Mouse (Mus musculus) heart, embryonic 16.5 days (tissue): ENCODE results near the gene Tub. TPM values are rescaled to one million over a fixed set of nuclear protein-coding genes. Genes with fewer than 3 reads are reported as not detected.

Experiments
- ATAC-seq: fragments of 200-750 bp; cut with Nextera tagmentation; replicated peaks from 2 replicates; pipeline ENCODE4 v1.8.0; 2017; ENCODE audit warnings: moderate number of reproducible peaks; ENCODE audit not compliant: insufficient read depth, low FRiP score; ENCODE audit errors: extremely low read depth
- H3K27ac ChIP-seq: fragments of 300-500 bp; sonication (generic); 2 replicates; pipeline ENCODE4 v1.5.1; 2014; ENCODE audit warnings: mild to moderate bottlenecking, low read length, control low read depth, moderate library complexity
- H3K27me3 ChIP-seq: fragments of 300-500 bp; sonication (generic); 2 replicates; pipeline ENCODE4 v1.6.1; 2014; ENCODE audit warnings: low read length, mixed read lengths; ENCODE audit not compliant: control insufficient read depth, insufficient read depth
- H3K36me3 ChIP-seq: fragments of 300-500 bp; sonication (generic); 2 replicates; pipeline ENCODE4 v1.6.1; 2014; ENCODE audit not compliant: control insufficient read depth, insufficient read depth
- H3K4me1 ChIP-seq: fragments of 300-500 bp; sonication (generic); 2 replicates; pipeline ENCODE4 v1.6.1; 2014; ENCODE audit warnings: low read length, mixed read lengths; ENCODE audit not compliant: control insufficient read depth, insufficient read depth
- H3K4me2 ChIP-seq: fragments of 300-500 bp; sonication (generic); 2 replicates; pipeline ENCODE4 v1.6.1; 2014; ENCODE audit warnings: low read depth, mild to moderate bottlenecking, control low read depth, low read length
- H3K4me3 ChIP-seq: fragments of 300-500 bp; sonication (generic); 2 replicates; pipeline ENCODE4 v1.5.1; 2014; ENCODE audit warnings: mild to moderate bottlenecking, control low read depth, low read length
- H3K9ac ChIP-seq: fragments of 300-500 bp; sonication (generic); 2 replicates; pipeline ENCODE4 v1.6.1; 2014; ENCODE audit warnings: low read length, control low read depth
- H3K9me3 ChIP-seq: fragments of 300-500 bp; sonication (generic); replicated peaks from 2 replicates; pipeline ENCODE4 v1.6.1; 2016; ENCODE audit warnings: low read length; ENCODE audit not compliant: control insufficient read depth
- WGBS: fragments of 180-500 bp; shearing (Covaris S2); extraction: QIAGEN DNeasy Blood & Tissue Kit; methylation state at CpG from one replicate; pipeline ENCODE4 v1.1.7; 2014; 5-methylcytosine and 5-hydroxymethylcytosine counted together
- polyA plus RNA-seq: library from polyadenylated mRNA; unstranded; fragments of >200 nt; fragmentation: Nextera tagmentation; extraction: Ambion mirVana; gene quantifications from 2 replicates; pipeline ENCODE4 v1.2.1, GENCODE M21; 2015

Gene Tub
- 0.76 and 0.89 TPM in 2 replicates for polyA plus RNA-seq

- H3K4me1 ChIP-seq, result peaks cover 10% of the 10 kb centered on the region
- 1% methylated on average over 42 of the region's 44 CpGs for WGBS
- no peaks in the 10 kb centered on the region for H3K9me3 ChIP-seq
- H3K9ac ChIP-seq, result peak within 1 kb of the TSS; percentile 2; the same call in 1 of the 2 replicates
- H3K27ac ChIP-seq, result no peak within 1 kb of the TSS
- no peaks in the 10 kb centered on the region for H3K36me3 ChIP-seq
- peaks cover 46% of the 10 kb centered on the region for H3K27me3 ChIP-seq
- peak within 1 kb of the TSS; percentile 67 for H3K4me2 ChIP-seq
- peak; percentile 49 for ATAC-seq
- H3K4me3 ChIP-seq, result peak within 1 kb of the TSS; percentile 51
Observed at GRCm38 (mm10) chr7:108950312-108950761, at the start of gene Tub. TSS of gene Tub (plus strand) at chr7:108950338.

DNA sequence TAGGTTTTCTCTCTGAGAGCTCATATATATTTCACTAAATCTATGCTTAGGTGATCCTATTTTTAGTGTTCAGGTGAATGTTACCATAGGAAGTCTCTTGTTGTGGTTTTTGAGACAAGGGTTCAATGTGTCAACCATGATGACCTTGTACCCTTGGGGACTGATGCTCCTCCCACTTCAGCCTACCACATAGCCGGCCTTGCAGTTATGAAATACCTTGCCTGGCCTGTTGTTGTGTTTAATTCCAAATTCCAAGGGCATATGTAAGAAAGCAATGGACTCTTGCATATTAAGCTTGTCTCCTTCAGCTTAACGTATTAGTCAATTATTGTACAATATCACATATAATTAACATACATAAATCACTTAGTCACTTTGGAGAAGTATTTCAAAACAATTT, 46.2 kb upstream of the Tub start:
- Histone ChIP-seq H3K4me2 (no peak overlapping the region), H3K4me1 (no peaks in the 10 kb centered on the region), H3K36me3 (no peaks in the 10 kb centered on the region), H3K9ac (no peak overlapping the region), H3K27ac (no peak overlapping the region), H3K4me3 (no peak overlapping the region), H3K9me3 (no peaks in the 10 kb centered on the region), H3K27me3 (no peaks in the 10 kb centered on the region)
- no peak for ATAC-seq
- 72% methylated on average over 2 of the region's 2 CpGs for WGBS

- Histone ChIP-seq H3K4me2 (no peak overlapping the region), H3K4me1 (0 out of 2 replicates have a peak, but pooled peaks cover 2% of the 10 kb centered on the region), H3K36me3 (peaks cover 14% of the 10 kb centered on the region), H3K27ac (no peak overlapping the region), H3K4me3 (no peak overlapping the region), H3K9me3 (no peaks in the 10 kb centered on the region), H3K9ac (no peak overlapping the region), H3K27me3 (no peaks in the 10 kb centered on the region)
- ATAC-seq, result no peak
- WGBS, result 53% methylated on average over 4 of the region's 4 CpGs
Observed at GRCm38 (mm10) chr7:108927043-108927442, 23.1 kb upstream of the Tub start.

DNA sequence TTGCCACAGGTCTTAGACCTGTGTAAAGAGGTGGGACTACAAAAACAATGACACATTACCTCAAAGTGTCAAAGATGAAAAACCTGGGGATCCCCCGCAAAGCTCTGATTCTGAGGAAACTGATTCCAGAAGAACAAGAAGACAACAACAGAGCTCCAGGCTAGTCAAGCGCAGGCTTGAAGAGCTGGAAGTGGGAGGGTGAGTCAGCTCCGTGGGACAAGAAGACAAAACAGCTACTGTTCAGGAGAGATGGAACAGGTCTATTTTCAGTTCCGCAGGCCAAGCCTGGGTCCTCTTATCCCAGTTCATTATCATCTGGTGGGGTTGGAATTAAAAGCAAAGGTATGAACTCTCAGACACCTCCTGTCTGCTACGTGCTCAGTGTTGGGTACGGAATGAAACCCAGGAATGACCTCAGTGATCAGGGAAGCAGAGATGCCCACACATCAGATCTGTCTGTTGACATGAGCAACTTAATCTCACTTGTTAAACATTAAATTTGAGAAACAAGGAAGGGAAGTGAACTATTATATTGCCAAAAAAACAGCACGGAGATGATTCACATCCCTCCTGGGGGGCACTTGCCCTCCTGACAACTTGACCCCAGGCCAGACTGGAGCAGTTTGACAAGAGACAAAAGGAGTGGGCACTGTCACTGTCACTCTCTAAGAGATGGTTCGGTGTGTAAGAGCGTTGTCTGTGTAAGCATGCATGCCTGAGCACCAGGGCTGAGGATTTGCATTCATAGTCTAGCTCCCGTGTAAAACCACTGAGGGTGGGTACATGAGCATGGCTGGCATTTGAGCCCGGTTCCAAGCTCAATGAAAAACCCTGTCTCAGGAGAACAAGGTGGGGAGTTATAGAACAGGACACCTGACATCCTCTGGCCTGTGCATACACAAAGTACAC, 21.6 kb upstream of the Tub start:
- no peaks in the 10 kb centered on the region for H3K27me3 ChIP-seq
- peak overlapping the region; percentile 61 for H3K27ac ChIP-seq
- H3K4me3 ChIP-seq, result peak overlapping the region; percentile 51
- peak overlapping the region; percentile 64 for H3K4me2 ChIP-seq
- 0 out of 2 replicates have a peak, but pooled peaks cover 2% of the 10 kb centered on the region for H3K4me1 ChIP-seq
- H3K9me3 ChIP-seq, result no peaks in the 10 kb centered on the region
- peaks cover 14% of the 10 kb centered on the region for H3K36me3 ChIP-seq
- no peak for ATAC-seq
- H3K9ac ChIP-seq, result no peak overlapping the region
- 59% methylated on average over 11 of the region's 11 CpGs for WGBS

DNA sequence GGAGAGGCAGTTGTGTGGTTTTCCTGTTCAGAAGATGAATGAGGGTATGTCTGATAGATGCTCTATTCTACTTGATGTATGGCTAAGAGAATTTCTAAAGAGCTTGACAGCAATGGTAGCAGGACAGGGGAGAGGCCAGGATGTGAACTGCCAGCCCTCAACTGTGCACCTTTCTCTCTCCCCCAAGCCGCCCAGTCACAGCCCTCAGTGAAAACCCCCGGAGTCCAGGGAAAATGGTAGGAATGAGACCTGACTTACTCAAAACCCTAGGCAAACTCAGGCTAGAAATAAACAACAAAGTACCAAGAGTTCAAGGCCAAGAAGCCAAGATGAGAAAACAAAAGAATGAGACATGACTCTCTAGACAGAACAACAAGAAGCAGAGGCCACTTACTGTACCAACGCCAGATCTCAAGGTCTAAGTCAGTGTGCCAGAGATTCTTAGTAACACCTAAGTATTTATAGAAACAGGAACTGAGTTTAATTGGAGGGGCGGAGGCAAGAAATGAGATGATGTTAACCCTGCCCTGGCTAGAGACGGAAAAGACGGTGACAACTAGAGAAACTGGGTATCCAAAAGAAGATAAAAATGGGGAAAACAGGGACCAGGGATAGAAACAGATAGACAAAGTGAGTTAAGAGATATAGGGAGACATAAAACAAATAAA, 20.3 kb upstream of the Tub start, which contains the start of gene Nlrp10:
Nlrp10 (minus strand) TSS at position 453 of the 668 bp plus-strand sequence.
- H3K9me3 ChIP-seq, result no peaks in the 10 kb centered on the region
- H3K27me3 ChIP-seq, result no peaks in the 10 kb centered on the region
- peak within 1 kb of the TSS; percentile 85 for H3K27ac ChIP-seq
- H3K36me3 ChIP-seq, result peaks cover 9% of the 10 kb centered on the region
- peak within 1 kb of the TSS; percentile 57 for H3K9ac ChIP-seq
- peaks cover 3% of the 10 kb centered on the region for H3K4me1 ChIP-seq
- H3K4me2 ChIP-seq, result peak within 1 kb of the TSS; percentile 64
- WGBS, result 30% methylated on average over 6 of the region's 6 CpGs
- 0 out of 2 replicates have a peak, but pooled peaks have one; percentile 37 for ATAC-seq
- H3K4me3 ChIP-seq, result peak within 1 kb of the TSS; percentile 51

GRCm38 (mm10) chr7:108933794-108934731, 16.1 kb upstream of the Tub start, which contains the start of gene Eif3f:
TSS of gene Eif3f (plus strand) at chr7:108934417.
- Histone ChIP-seq H3K4me3 (peak within 1 kb of the TSS; percentile 100), H3K27me3 (no peaks in the 10 kb centered on the region), H3K9me3 (no peaks in the 10 kb centered on the region), H3K4me1 (peaks cover 11% of the 10 kb centered on the region), H3K36me3 (peaks cover 21% of the 10 kb centered on the region), H3K4me2 (peak within 1 kb of the TSS; percentile 95), H3K9ac (peak within 1 kb of the TSS; percentile 99), H3K27ac (peak within 1 kb of the TSS; percentile 85)
- WGBS, result 2% methylated on average over 50 of the region's 50 CpGs
- ATAC-seq, result peak; percentile 96

DNA sequence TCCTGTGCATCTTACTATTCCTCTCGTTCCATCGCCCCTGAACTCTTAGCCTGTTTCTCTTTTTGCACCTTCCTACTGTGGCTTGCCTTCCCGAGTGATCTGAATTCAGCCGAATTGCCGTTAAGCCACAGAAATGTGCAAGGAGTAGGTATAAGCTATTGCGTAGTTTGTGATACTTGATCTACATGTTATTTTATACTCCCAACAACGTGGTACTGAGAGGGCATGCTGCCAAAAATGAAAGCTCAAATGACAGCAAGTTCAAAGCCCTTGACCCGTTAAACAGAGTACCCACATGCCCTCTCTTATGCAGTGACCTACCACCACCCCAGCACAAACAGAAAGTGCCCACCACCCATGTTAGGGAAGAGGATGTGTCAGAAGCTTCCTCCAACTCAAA, 15.3 kb upstream of the Tub start:
- Histone ChIP-seq H3K9me3 (no peaks in the 10 kb centered on the region), H3K9ac (peak overlapping the region; percentile 99), H3K27ac (peak overlapping the region; percentile 85; the same call in 1 of the 2 replicates), H3K4me3 (peak overlapping the region; percentile 100), H3K27me3 (no peaks in the 10 kb centered on the region), H3K36me3 (peaks cover 26% of the 10 kb centered on the region), H3K4me2 (peak overlapping the region; percentile 95), H3K4me1 (peaks cover 11% of the 10 kb centered on the region)
- no peak for ATAC-seq
- 5% methylated on average over 8 of the region's 8 CpGs for WGBS

DNA sequence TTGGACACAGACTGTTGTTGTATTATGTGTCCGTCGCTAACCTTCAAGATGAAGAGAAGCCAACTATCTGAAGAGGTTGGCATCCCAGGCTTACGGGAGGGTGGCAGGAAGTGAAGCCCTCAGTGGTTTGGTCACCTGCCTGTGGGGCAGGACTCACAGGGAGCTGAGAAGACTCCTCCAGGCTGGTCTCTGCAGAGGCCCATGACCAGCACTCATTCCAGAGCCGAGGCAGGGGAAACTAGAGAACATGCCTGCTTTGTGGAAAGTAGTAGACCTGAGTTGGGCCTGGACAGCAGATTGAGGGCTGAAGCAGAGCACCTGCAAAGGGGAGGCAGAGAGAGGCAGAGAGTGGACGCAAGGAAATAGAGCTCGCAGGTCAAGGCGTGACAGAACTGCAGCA, 14.7 kb upstream of the Tub start:
- Histone ChIP-seq H3K27me3 (no peaks in the 10 kb centered on the region), H3K4me3 (peak overlapping the region; percentile 100), H3K4me2 (peak overlapping the region; percentile 95), H3K27ac (no peak overlapping the region), H3K9me3 (no peaks in the 10 kb centered on the region), H3K9ac (peak overlapping the region; percentile 35; the same call in 1 of the 2 replicates), H3K36me3 (peaks cover 31% of the 10 kb centered on the region), H3K4me1 (peaks cover 11% of the 10 kb centered on the region)
- no peak for ATAC-seq
- 82% methylated on average over 7 of the region's 7 CpGs for WGBS
